15 mouse cellular contexts compared by ENCODE assay signal in genomic region chr7:19477624-19478384, GRCm38 (mm10). TPM values are rescaled to one million over a fixed set of nuclear protein-coding genes. Genes with fewer than 3 reads are reported as not detected.
DNase-seq lines count a peak whose midpoint lies in the region; ATAC-seq lines count a peak whose summit lies in the region.
"Had no signal": no experiment of that assay in that cellular context is flagged by ENCODE, and none has a peak within 500 bp of the region (broad histone marks: within the 10 kb centered on the region; RNA-seq: fewer than 3 reads in every experiment).

No protein-coding gene starts in this region.

- H3K9me3 ChIP-seq in heart, embryonic 13.5 days = no peaks in the 10 kb centered on the region
- H3K9me3 ChIP-seq in kidney, embryonic 16.5 days (ENCODE audit: low read length) = no peaks in the 10 kb centered on the region
- H3K9me3 ChIP-seq: embryonic facial prominence, embryonic 13.5 days; liver, embryonic 15.5 days had no signal

- no peak overlapping the region for H3K4me3 ChIP-seq in heart, embryonic 13.5 days
- H3K4me3 ChIP-seq in kidney, embryonic 16.5 days (ENCODE audit: low read length) = no peak overlapping the region
- H3K4me3 ChIP-seq: embryonic facial prominence, embryonic 13.5 days; liver, embryonic 15.5 days had no signal

- no peak for ATAC-seq in heart, embryonic 13.5 days (ENCODE audit: extremely low read depth, insufficient number of reproducible peaks, low FRiP score, low TSS enrichment)
- 0 out of 2 replicates have a peak, but pooled peaks have one; percentile 21 for ATAC-seq in kidney, embryonic 16.5 days (ENCODE audit: low FRiP score, low TSS enrichment)
- ATAC-seq: CD4-positive, CD25-positive, alpha-beta regulatory T cell, adult 4 months had no signal

- WGBS in heart, embryonic 13.5 days = 17% methylated on average over 14 of the region's 14 CpGs
- WGBS in kidney, embryonic 16.5 days = 29% methylated on average over 14 of the region's 14 CpGs

- peaks cover 64% of the 10 kb centered on the region for H3K27me3 ChIP-seq in heart, embryonic 13.5 days (replicated peaks)
- H3K27me3 ChIP-seq in kidney, embryonic 16.5 days (ENCODE audit: insufficient read depth, low read length) = peaks cover 12% of the 10 kb centered on the region

- H3K4me2 ChIP-seq in heart, embryonic 13.5 days = no peak overlapping the region
- H3K4me2 ChIP-seq in kidney, embryonic 16.5 days (replicated peaks; ENCODE audit: low read depth, low read length) = no peak overlapping the region
- H3K4me2 ChIP-seq: embryonic facial prominence, embryonic 13.5 days; liver, embryonic 15.5 days had no signal

- H3K9ac ChIP-seq in heart, embryonic 13.5 days = no peak overlapping the region
- H3K9ac ChIP-seq in kidney, embryonic 16.5 days (replicated peaks; ENCODE audit: low read length) = no peak overlapping the region
- H3K9ac ChIP-seq: embryonic facial prominence, embryonic 13.5 days; liver, embryonic 15.5 days had no signal

- H3K36me3 ChIP-seq in heart, embryonic 13.5 days = no peaks in the 10 kb centered on the region
- no peaks in the 10 kb centered on the region for H3K36me3 ChIP-seq in kidney, embryonic 16.5 days (ENCODE audit: insufficient read depth, low read length)
- H3K36me3 ChIP-seq: embryonic facial prominence, embryonic 13.5 days; liver, embryonic 15.5 days had no signal

- H3K4me1 ChIP-seq in heart, embryonic 13.5 days = peaks cover 12% of the 10 kb centered on the region
- H3K4me1 ChIP-seq in kidney, embryonic 16.5 days (ENCODE audit: insufficient read depth, low read length) = peaks cover 8% of the 10 kb centered on the region; the same call in 1 of the 2 replicates
- H3K4me1 ChIP-seq: embryonic facial prominence, embryonic 13.5 days had no signal

- peak overlapping the region; percentile 21; the same call in 1 of the 2 replicates for H3K27ac ChIP-seq in heart, embryonic 13.5 days (replicated peaks)
- no peak overlapping the region; the same call in 1 of the 2 replicates for H3K27ac ChIP-seq in kidney, embryonic 16.5 days (ENCODE audit: low read length)
- H3K27ac ChIP-seq: embryonic facial prominence, embryonic 13.5 days; liver, embryonic 15.5 days had no signal

- no peak for DNase-seq in heart, postnatal 10 days
- peak; percentile 24 for DNase-seq in urinary bladder, postnatal 14 days (ENCODE audit: low spot score)
- DNase-seq in urinary bladder, postnatal 4 days (ENCODE audit: low spot score in 2 of 2) = no peak
- DNase-seq in gastrocnemius, postnatal 4 days (ENCODE audit: low spot score in 2 of 2) = no peak
- no peak for DNase-seq in natural killer cell, adult 2 months (ENCODE audit: low spot score in 2 of 2)
- DNase-seq: cerebellum, postnatal 36 days; heart, adult 18-20 months; thymus, adult 2 months had no signal

- intact Hi-C loops in heart, postnatal 10 days (cut with DNase I) = no loop called here

RNA-seq across cellular contexts. Expression of gene Exoc3l2, which starts 14.7 kb away (rescaled TPM):
- 1.1 and 1.2 TPM in 2 replicates for polyA plus RNA-seq in heart, embryonic 13.5 days (2015; fragmentation: Nextera tagmentation; extraction: Ambion mirVana)
- total RNA-seq in heart, postnatal 10 days (2021) = 1 to 10 TPM in 1 of 2 experiments, under 1 TPM in 1; 0.81 to 1.0 TPM
- polyA plus RNA-seq in kidney, embryonic 16.5 days (2015; fragmentation: Nextera tagmentation; extraction: Ambion mirVana) = 2.9 and 3.8 TPM in 2 replicates
- total RNA-seq in gastrocnemius, postnatal 4 days (2021) = under 1 TPM; 0.65 to 0.83 TPM
- polyA plus RNA-seq: CD4-positive, CD25-positive, alpha-beta regulatory T cell, adult 4 months had no signal

RNA-seq across cellular contexts. Expression of gene Mark4, which starts 19.2 kb away (rescaled TPM):
- 6.5 and 7.5 TPM in 2 replicates for polyA plus RNA-seq in heart, embryonic 13.5 days (2015; fragmentation: Nextera tagmentation; extraction: Ambion mirVana)
- 10 to 100 TPM; 26.6 to 26.8 TPM for total RNA-seq in heart, postnatal 10 days (2021)
- 6.8 and 6.9 TPM in 2 replicates for polyA plus RNA-seq in kidney, embryonic 16.5 days (2015; fragmentation: Nextera tagmentation; extraction: Ambion mirVana)
- total RNA-seq in gastrocnemius, postnatal 4 days (2021) = 10 to 100 TPM; 18.9 to 20.5 TPM

RNA-seq across cellular contexts. Expression of gene Bloc1s3, which starts 30.4 kb away (rescaled TPM):
- polyA plus RNA-seq in heart, embryonic 13.5 days (2015; fragmentation: Nextera tagmentation; extraction: Ambion mirVana) = 1.5 TPM in 2 replicates
- 1 to 10 TPM; 2.3 to 3.2 TPM for total RNA-seq in heart, postnatal 10 days (2021)
- 1.8 and 2.2 TPM in 2 replicates for polyA plus RNA-seq in kidney, embryonic 16.5 days (2015; fragmentation: Nextera tagmentation; extraction: Ambion mirVana)
- 1 to 10 TPM; 1.9 to 2.3 TPM for total RNA-seq in gastrocnemius, postnatal 4 days (2021)

RNA-seq across cellular contexts. Expression of gene Trappc6a, which starts 30.4 kb away (rescaled TPM):
- 71.4 and 77.4 TPM in 2 replicates for polyA plus RNA-seq in heart, embryonic 13.5 days (2015; fragmentation: Nextera tagmentation; extraction: Ambion mirVana)
- 10 to 100 TPM; 43.1 to 53.1 TPM for total RNA-seq in heart, postnatal 10 days (2021)
- polyA plus RNA-seq in kidney, embryonic 16.5 days (2015; fragmentation: Nextera tagmentation; extraction: Ambion mirVana) = 89.7 and 94.2 TPM in 2 replicates
- 10 to 100 TPM; 27.3 to 30.6 TPM for total RNA-seq in gastrocnemius, postnatal 4 days (2021)

RNA-seq across cellular contexts. Expression of gene Nkpd1, which starts 39.8 kb away (rescaled TPM):
- 0.06 TPM in 1 of 2 replicates, not detected in the other for polyA plus RNA-seq in heart, embryonic 13.5 days (2015; fragmentation: Nextera tagmentation; extraction: Ambion mirVana)
- not detected for total RNA-seq in heart, postnatal 10 days (2021)
- 0.11 and 0.14 TPM in 2 replicates for polyA plus RNA-seq in kidney, embryonic 16.5 days (2015; fragmentation: Nextera tagmentation; extraction: Ambion mirVana)
- total RNA-seq in gastrocnemius, postnatal 4 days (2021) = under 1 TPM; 0.10 to 0.12 TPM
- total RNA-seq: hematopoietic stem cell, adult 5-6 weeks; megakaryocyte-erythroid progenitor cell, adult 5-6 weeks had no signal
- polyA plus RNA-seq: CD4-positive, CD25-positive, alpha-beta regulatory T cell, adult 4 months; liver, embryonic 15.5 days had no signal
